Mouse (Mus musculus) CH12.LX (cell line): ENCODE results near the gene Stk17b. TPM values are rescaled to one million over a fixed set of nuclear protein-coding genes. Genes with fewer than 3 reads are reported as not detected.

Experiments
- DNase-seq: peaks from one replicate; pipeline ENCODE4 v3.0.0-alpha.2; 2013; ENCODE audit errors: extremely low read depth
- H3K27ac ChIP-seq: 2 replicates; pipeline ENCODE4 v1.5.1; 2012; ENCODE audit warnings: low read depth, mild to moderate bottlenecking, control low read depth, moderate library complexity; ENCODE audit not compliant: insufficient read depth
- H3K27me3 ChIP-seq: replicated peaks from 2 replicates; pipeline ENCODE3; 2012; ENCODE audit warnings: inconsistent platforms
- H3K36me3 ChIP-seq, 2 experiments: replicated peaks in 1 of 2; 2 replicates each; pipeline versions ENCODE3 to v1.6.1; 2012; ENCODE audit warnings: inconsistent platforms in 1 of 2, low read length in 1 of 2, mild to moderate bottlenecking in 1 of 2, mixed read lengths in 1 of 2, moderate library complexity in 1 of 2; ENCODE audit not compliant: control insufficient read depth in 1 of 2, insufficient read depth in 1 of 2
- H3K4me1 ChIP-seq, 2 experiments: 2 replicates each; pipeline ENCODE4 v1.6.1; 2012; ENCODE audit warnings: inconsistent platforms in 1 of 2, moderate library complexity in 1 of 2; ENCODE audit not compliant: insufficient read depth in 2 of 2, control insufficient read depth in 1 of 2
- H3K4me2 ChIP-seq: 2 replicates; pipeline ENCODE4 v1.6.1; 2012; ENCODE audit warnings: low read depth, mild to moderate bottlenecking, control low read depth; ENCODE audit not compliant: poor library complexity, insufficient read depth, severe bottlenecking
- H3K4me3 ChIP-seq, 3 experiments: fragments of 150-350 bp in 1 of 3; sonication (generic) in 1 of 3; replicated peaks in 1 of 3; 2 replicates each; pipeline versions ENCODE3 to v1.5.1; 2011 to 2012; ENCODE audit warnings: low read depth in 2 of 3, low read length in 2 of 3, mild to moderate bottlenecking in 2 of 3, moderate library complexity in 2 of 3, control low read depth in 1 of 3, improper control_type of control experiment in 1 of 3, inconsistent platforms in 1 of 3, mixed read lengths in 1 of 3; ENCODE audit not compliant: poor library complexity in 1 of 3
- H3K79me2 ChIP-seq: replicated peaks from 2 replicates; pipeline ENCODE4 v1.6.1; 2012; ENCODE audit warnings: mild to moderate bottlenecking, moderate library complexity; ENCODE audit not compliant: control insufficient read depth, poor library complexity, insufficient read depth, severe bottlenecking; ENCODE audit errors: extremely low read depth
- H3K9ac ChIP-seq: 2 replicates; pipeline ENCODE4 v1.6.1; 2012; ENCODE audit warnings: low read depth, mild to moderate bottlenecking, control low read depth, moderate library complexity; ENCODE audit not compliant: insufficient read depth
- H3K9me3 ChIP-seq: replicated peaks from 2 replicates; pipeline ENCODE3; 2012; ENCODE audit warnings: low read length, inconsistent platforms, mixed read lengths
- GABPA ChIP-seq: IDR thresholded peaks from 2 replicates; pipeline ENCODE4 v1.6.1; 2012; ENCODE audit warnings: low read depth, low read length, improper control_type of control experiment, inconsistent platforms; ENCODE audit not compliant: insufficient replicate concordance
- HCFC1 ChIP-seq: IDR thresholded peaks from 2 replicates; pipeline ENCODE4 v1.6.1; 2012; ENCODE audit warnings: low read depth, mild to moderate bottlenecking, inconsistent platforms, low read length, improper control_type of control experiment
- IRF4 ChIP-seq: IDR thresholded peaks from 2 replicates; pipeline ENCODE4 v1.6.1; 2014; ENCODE audit warnings: low read depth, mild to moderate bottlenecking, inconsistent platforms, low read length, improper control_type of control experiment
- JUN ChIP-seq: IDR thresholded peaks from 2 replicates; pipeline ENCODE4 v1.6.1; 2011; ENCODE audit warnings: low read depth, mild to moderate bottlenecking, low read length, improper control_type of control experiment, moderate library complexity; ENCODE audit not compliant: insufficient read depth
- MAFK ChIP-seq: IDR thresholded peaks from 2 replicates; pipeline ENCODE4 v1.6.1; 2011; ENCODE audit warnings: low read length, improper control_type of control experiment; ENCODE audit not compliant: insufficient replicate concordance
- MXI1 ChIP-seq: IDR thresholded peaks from 2 replicates; pipeline ENCODE4 v1.6.1; 2011; ENCODE audit warnings: mild to moderate bottlenecking, low read depth, low read length, improper control_type of control experiment
- NRF1 ChIP-seq: IDR thresholded peaks from 2 replicates; pipeline ENCODE4 v1.6.1; 2014; ENCODE audit warnings: low read depth, mild to moderate bottlenecking, inconsistent platforms, low read length, improper control_type of control experiment, moderate library complexity
- PAX5 ChIP-seq: IDR thresholded peaks from 2 replicates; pipeline ENCODE4 v1.6.1; 2012; ENCODE audit warnings: low read length, inconsistent platforms, mixed read lengths
- POLR2A ChIP-seq: IDR thresholded peaks from 2 replicates; pipeline ENCODE4 v1.6.1; 2011; ENCODE audit warnings: low read depth, mild to moderate bottlenecking, improper control_type of control experiment, low read length
- SIN3A ChIP-seq: IDR thresholded peaks from 2 replicates; pipeline ENCODE4 v1.6.1; 2012; ENCODE audit warnings: low read length, improper control_type of control experiment, inconsistent platforms
- SMC3 ChIP-seq: IDR thresholded peaks from 2 replicates; pipeline ENCODE4 v1.6.1; 2011; ENCODE audit warnings: low read depth, low read length, improper control_type of control experiment
- TBP ChIP-seq: conservative IDR thresholded peaks from 2 replicates; pipeline ENCODE4 v1.6.1; 2011; ENCODE audit warnings: low read depth, low read length, improper control_type of control experiment
- TCF12 ChIP-seq: IDR thresholded peaks from 2 replicates; pipeline ENCODE4 v1.6.1; 2014; ENCODE audit warnings: low read depth, mild to moderate bottlenecking, inconsistent platforms, low read length, improper control_type of control experiment
- UBTF ChIP-seq: IDR thresholded peaks from 2 replicates; pipeline ENCODE4 v1.6.1; 2012; ENCODE audit warnings: low read depth, mild to moderate bottlenecking, inconsistent platforms, low read length, improper control_type of control experiment, moderate library complexity
- ZKSCAN1 ChIP-seq: IDR thresholded peaks from 2 replicates; pipeline ENCODE4 v1.6.1; 2012; ENCODE audit warnings: low read depth, inconsistent platforms, low read length, improper control_type of control experiment, borderline replicate concordance
- ZMIZ1 ChIP-seq: IDR thresholded peaks from 2 replicates; pipeline ENCODE4 v1.6.1; 2012; ENCODE audit warnings: low read depth, mild to moderate bottlenecking, inconsistent platforms, low read length, improper control_type of control experiment
- dilution Hi-C: fragments of 300-500 bp; cut with MboI; formaldehyde crosslinking; loops from 2 replicates; pipeline ENCODE4 v1.14.3; 2020; ENCODE audit warnings: low sequenced_read_pairs; ENCODE audit not compliant: extremely low pct_unique_long_range_greater_than_20kb, extremely low pct_ligation_motif_present
- in situ Hi-C: fragments of 300-500 bp; cut with MboI; formaldehyde crosslinking; loops from 3 replicates; pipeline ENCODE4 v1.14.3; 2019; ENCODE audit warnings: low sequenced_read_pairs, low pct_ligation_motif_present, low pct_unique_long_range_greater_than_20kb, mixed read lengths
- polyA plus RNA-seq: library from polyadenylated mRNA; unstranded; fragments of >175 nt; gene quantifications from 2 replicates; pipeline ENCODE4 v1.2.1, GENCODE M21; 2012; ENCODE audit warnings: low read depth; ENCODE audit not compliant: insufficient read length
- total RNA-seq, 2 experiments: library from RNA; depleted of rRNA; stranded (reverse); fragments of 300-350 nt in 1 of 2; fragments of >200 nt in 1 of 2; gene quantifications; 2 replicates each; pipeline ENCODE4 v1.2.3; 2012 to 2014

Stk17b gene
- total and polyA plus RNA-seq, 3 experiments, result 25.2 to 58.6 (median 46.3) TPM

GRCm38 (mm10) chr1:53706431-53707361, 78.3 kb downstream of the Stk17b start, which contains the start of gene Dnah7a:
Dnah7a (minus strand) TSS chr1:53706784.
- in situ Hi-C loops (loop anchor here (25.0 kb wide), 1 partner anchor 631 kb away; no protein-coding TSS in a partner anchor), dilution Hi-C loops (no loop called here)
- Histone ChIP-seq H3K79me2 (no peaks in the 10 kb centered on the region), H3K4me1 (no peaks in the 10 kb centered on the region), H3K4me3 (no peak within 1 kb of the TSS), H3K27me3 (no peaks in the 10 kb centered on the region), H3K36me3 (no peaks in the 10 kb centered on the region), H3K27ac (no peak within 1 kb of the TSS), H3K9me3 (no peaks in the 10 kb centered on the region), H3K4me2 (no peak within 1 kb of the TSS), H3K9ac (no peak within 1 kb of the TSS)
- TF ChIP-seq SIN3A (no peak), JUN (no peak), PAX5 (no peak), NRF1 (no peak), IRF4 (no peak), GABPA (no peak), TBP (no peak), MAFK (no peak), UBTF (no peak), ZKSCAN1 (no peak), SMC3 (no peak), POLR2A (no peak), HCFC1 (no peak), TCF12 (no peak), ZMIZ1 (no peak), MXI1 (no peak)
- no peak for DNase-seq

Other genes starting within 250 kb of the Stk17b start
- not detected in 2 replicates for gene Dnah7a, start 78.4 kb downstream of the Stk17b start, total RNA-seq (2012; rRNA removed)
- 0.03 and 0.04 TPM in 2 replicates for gene Dnah7a, start 78.4 kb downstream of the Stk17b start, total RNA-seq (2014; rRNA removed)
- not detected in 2 replicates for gene Dnah7a, start 78.4 kb downstream of the Stk17b start, polyA plus RNA-seq